Mouse (Mus musculus) ovary, postnatal 14 days (tissue): Measurements from ENCODE around the gene Mmel1.

ENCODE experiments used
- DNase-seq: peaks from one replicate; pipeline ENCODE4 v3.0.0; 2022; ENCODE audit warnings: low spot score

The Mmel1 gene

DNA sequence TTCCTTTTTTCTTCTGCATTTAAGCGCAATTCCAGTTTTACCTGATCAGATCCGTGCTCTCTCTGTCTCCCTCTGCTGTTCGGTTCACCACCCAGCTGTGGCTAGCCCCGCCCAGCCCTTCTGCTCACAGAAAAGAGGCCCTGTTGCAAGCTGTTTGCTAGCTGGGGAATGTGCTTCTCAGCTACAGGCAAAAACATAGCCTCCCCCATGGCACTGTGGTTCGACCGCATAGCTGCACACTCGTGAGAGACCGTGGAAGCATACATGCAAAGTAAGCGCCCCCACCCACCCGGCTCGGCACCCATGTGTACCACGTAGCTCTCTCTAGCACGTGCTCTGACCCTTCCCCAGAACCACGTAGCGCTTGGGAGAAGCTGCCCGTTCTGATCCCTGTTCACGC, 38.4 kb downstream of the Mmel1 start:
- peak; percentile 49 for DNase-seq

DNA sequence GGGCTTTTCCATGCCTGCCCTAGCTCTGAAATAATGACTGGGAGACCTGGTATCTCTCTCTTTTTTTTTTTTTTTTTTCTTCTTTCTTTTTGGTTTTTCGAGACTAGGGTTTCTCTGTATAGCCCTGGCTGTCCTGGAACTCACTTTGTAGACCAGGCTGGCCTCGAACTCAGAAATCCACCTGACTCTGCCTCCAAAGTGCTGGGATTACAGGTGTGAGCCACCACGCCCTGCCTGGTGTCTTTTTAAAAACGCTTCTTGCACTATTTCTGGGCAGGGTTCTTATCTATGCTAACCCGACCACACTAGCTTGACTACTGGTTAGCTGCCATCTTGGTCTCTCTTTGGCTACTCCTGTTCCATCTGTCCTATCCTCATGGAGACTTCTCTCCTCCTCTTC, 39.1 kb downstream of the Mmel1 start:
- DNase-seq: no peak

DNA sequence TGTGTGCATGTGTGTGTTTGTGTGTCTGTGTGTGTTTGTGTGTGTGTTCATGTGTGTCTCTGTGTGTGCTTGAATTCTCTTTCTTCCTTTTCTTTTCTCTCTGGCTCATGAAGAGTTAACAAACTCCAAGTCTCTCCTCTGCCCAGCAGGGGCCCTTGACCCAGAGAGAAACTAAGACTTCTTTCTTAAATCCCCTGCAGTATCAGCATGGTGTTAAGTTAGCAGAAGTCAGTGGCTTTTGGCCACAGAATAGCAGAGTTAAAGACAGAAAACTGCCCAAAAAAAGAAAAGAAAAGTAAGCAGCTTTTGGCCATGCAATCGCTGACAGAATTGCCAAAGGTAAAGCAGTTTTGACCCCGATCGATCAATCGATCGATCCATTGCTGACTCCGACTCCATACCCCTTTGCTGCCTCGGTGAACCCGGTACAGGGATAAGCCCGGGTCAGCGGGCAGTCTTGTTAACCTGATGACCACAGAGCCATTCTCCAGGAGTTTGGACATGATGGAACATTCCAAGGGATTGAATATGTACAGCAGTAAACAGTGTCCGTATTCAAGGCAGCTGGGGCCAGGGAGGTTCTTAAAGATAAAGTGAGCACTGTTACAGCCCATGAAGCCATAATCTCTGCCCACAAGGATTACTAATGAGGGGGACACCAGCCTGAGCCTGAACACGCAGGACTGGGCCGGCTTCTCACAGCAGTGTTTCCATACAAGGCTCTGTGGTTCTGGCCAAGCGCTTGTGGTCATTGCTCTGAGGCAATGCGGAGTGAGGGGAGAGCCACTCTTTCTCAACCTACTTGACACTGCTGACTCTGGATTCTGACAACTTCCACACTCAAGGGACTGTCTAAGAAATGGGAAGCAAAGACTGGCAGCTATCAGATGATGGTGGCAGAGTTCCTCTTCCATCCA, 41.5 kb downstream of the Mmel1 start:
- DNase-seq: no peak

DNA sequence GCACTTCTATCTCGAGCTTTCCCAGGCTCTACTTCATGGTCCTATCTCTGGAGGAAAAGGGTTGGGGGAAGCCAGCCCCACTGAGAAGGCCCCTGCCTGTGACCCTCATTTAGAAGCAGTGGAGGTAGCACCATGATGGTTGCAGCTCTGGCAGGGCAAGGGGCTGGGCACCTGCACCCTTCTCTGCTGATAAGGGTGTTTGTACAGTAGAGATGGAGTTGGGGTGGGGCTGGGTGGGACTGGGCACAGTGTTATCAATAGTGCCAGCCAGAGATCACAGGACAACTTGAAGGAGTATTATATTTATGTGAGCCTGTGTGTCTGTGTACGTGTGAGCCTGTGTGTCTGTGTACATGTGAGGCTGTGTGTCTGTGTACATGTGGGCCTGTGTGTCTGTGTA, 42.3 kb downstream of the Mmel1 start:
- DNase-seq: no peak

DNA sequence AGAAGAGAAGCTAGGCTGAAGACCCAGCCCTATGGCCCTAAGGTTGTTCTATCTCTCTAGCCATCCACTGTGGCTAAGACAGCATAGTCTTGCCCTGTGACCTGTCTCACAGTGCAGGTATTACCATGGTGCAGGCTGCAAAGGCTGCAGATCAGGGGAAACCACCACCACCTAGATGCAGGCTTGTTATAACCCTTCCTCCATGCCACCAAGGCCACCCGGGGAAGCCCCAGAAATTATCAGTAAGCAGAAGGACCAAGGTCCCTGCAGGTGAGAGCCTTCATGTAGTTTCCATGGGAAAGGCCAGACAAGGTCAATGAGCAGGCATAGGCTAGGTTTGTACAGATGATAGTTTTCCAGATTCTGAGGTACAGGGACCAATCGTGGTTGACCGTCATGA, 44.5 kb downstream of the Mmel1 start:
- no peak for DNase-seq

DNA sequence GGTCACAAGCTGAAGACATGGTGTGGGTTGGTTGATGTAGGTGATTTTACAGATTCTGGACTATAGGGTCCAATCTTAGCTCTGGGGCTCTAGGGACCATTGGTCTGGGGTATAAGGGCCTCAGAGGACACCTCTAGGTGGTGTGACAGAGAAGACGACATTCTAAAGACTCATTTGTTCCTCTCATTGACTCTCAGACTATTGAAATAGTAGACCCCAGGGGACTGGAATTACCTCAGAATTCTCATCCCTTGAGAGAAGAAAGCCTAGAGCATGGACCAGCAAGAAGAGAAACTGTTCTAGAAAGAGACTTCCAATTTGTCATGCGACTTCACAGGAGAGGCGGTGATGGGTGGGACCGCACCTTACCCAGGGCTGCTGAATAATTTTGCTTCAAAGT, 44.9 kb downstream of the Mmel1 start:
- DNase-seq: no peak

DNA sequence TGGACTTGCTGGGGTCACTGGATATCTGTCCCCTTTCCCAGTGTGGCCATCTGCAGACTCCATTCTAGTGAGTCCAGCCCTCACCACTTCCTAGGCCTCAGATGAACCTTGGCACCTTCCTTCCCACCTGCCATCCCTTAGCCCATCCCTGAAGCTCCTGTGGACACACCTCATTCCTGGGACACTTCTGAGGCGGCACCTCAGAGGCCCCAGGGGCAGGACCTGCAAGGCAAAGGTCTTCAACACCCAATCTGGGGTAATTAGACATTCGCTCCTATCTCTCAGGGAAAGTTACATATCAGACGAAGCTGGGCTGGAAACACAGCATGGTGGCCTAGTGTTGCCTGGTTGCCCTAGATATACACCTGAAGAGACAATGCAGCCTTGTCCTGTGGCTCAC, 45.3 kb downstream of the Mmel1 start:
- DNase-seq: no peak

DNA sequence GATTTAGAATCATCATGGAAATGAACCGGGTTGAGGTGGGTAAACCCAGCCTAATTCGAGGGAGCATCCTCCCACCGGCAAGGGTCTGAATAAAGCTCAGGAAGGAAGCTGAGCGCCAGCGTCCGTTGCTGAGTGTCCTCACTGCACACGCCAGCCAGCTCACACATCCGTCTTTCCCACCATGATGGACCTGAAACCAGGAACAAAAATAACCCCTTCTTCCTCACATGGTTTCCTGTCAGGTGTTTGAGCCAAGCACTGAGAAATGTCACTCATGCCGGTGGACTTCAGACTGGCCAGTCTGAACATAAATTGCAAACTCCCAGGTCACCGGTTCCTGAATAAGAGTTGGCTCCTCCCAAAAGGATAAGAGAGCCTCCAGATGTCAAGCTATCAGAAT, 45.9 kb downstream of the Mmel1 start:
- DNase-seq: no peak

DNA sequence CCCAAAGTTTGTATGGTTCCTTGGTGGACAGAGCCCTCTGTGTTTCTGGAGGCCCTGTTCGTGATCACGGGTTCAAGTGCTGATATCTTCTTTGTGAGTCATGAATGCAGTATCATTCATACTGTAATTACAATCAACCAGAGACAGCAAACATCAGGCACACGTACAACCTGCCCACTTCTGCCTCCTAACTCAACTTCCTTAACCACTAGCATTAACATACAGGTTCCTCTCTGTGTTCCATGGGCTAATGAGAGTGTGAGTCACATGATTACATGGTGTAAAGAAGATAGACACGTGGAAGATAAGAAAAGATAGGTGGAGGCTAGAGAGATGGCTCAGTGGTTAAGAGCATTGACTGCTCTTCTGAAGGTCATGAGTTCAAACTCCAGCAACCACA, 47.3 kb downstream of the Mmel1 start:
- no peak for DNase-seq

DNA sequence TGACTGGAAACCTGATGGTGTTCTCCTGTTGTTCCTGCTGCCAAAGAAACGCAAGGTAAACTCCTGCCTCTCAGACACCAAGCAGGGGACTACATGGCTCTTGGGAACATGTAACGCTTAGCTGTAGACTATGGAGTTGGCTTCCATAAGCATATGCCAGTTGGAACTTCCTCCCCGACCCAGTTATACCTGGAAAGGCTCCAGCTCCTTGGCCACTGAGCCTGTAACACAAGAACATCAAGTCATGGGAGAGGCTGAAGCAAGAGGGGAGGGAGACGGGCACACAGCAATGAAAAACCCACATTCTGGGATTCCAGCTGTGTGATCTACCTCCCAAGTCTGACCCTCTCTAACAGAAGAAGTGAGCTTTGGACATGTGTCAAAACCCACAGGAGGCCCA, 52.9 kb downstream of the Mmel1 start:
- no peak for DNase-seq

DNA sequence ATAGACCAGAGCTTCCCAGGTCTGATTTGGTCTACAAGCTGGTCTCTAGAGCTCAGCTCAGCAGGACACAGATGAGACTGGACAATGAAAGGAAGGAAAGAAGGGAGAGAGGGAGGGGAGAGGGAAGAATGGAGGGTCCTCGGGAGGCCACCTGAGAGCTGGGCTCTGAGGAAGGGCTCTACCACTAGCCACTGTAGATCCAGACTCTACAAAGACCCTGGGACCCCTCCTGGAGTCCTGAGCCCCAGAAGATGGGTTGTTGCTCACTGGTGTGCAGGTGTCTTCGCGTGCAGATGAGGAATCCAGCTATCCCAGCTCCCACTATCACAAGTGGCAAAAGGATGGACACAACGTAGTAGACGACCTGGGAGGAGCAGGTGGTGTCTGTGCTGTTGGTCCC, 53.5 kb downstream of the Mmel1 start:
- no peak for DNase-seq

DNA sequence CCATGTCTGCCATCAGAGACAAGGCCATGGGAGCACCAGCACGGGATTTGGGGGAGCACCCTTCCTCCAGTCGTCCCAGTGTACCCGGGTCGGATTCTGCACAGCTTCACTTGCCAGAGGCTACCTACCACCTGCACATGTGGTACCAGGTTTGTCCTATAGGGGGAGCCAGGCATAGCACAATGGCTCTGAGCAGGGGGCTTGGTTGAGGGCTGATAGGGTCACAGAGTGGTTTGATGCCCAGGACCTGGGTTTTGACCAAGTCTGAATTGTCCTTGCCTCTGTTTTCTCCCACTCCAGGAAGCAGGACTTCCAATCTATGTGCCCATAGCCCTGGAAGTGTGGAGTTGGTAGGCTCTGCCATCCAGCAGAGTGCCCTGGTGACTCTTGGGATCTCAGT, 56.0 kb downstream of the Mmel1 start:
- no peak for DNase-seq

DNA sequence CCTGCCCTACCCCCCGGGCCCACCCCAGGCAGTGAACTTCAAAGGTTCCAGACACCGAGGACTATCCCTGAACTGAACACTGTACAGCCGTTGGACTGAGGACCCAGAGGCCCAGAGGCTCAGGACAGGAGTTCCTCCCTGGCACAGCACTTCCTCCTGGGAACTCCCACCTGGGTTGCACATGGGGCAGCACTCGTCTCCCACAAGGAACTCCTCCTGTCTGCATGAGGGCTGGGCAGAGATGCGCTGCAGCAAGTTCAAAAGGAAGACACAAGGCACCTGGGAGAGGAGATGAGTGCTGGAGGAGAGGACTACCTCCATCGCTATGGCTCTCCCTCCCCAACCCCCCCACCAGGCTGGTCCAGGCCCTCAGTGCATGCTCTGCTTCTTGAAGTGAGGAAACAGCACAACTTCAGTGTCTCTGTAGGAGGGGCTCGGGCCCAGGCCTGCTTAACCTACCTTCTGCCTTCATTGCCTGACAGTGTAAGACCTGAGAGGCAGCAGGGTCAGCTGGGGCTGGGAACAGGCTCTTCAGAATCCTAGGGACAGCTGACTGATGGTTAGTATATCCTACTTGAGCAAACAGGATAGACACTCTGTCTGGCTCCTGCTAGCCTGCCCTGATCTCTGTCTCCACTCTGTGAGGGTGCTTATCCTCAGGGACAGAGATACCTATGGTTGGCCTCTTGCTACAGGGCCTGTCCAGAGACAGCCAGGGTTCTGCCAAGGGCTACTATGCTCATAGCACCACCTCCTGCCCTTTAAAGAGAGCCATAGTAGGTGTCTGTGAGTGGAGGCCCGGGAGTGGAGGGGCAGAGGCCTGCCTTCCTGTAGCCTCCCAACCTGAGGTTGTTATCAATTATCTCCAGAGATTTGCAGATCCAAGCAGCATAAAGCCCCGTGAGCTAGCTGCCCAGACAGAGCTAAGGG, 57.8 kb downstream of the Mmel1 start:
- DNase-seq: no peak

DNA sequence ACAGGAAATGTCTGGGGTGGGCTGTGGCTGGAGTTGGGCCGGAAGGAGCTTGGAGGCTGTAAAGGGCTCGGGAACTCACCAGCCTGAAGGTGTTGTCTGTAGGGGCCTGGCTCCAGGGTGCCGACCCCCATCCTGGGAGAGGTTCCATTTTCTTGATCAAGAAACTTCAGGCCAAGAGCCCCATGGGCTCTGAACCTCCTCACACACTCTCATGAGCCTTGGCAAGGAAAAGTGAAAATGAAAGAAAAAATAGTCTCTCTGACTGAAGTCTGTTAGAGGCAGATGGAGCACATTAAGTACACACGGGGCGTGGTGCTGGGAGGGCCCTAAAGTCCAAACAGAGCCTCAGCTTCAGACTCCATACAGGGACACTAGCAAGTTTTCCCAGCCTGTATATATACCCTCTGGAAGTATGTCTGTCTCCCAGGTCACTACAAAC, 58.5 kb downstream of the Mmel1 start:
- no peak for DNase-seq

DNA sequence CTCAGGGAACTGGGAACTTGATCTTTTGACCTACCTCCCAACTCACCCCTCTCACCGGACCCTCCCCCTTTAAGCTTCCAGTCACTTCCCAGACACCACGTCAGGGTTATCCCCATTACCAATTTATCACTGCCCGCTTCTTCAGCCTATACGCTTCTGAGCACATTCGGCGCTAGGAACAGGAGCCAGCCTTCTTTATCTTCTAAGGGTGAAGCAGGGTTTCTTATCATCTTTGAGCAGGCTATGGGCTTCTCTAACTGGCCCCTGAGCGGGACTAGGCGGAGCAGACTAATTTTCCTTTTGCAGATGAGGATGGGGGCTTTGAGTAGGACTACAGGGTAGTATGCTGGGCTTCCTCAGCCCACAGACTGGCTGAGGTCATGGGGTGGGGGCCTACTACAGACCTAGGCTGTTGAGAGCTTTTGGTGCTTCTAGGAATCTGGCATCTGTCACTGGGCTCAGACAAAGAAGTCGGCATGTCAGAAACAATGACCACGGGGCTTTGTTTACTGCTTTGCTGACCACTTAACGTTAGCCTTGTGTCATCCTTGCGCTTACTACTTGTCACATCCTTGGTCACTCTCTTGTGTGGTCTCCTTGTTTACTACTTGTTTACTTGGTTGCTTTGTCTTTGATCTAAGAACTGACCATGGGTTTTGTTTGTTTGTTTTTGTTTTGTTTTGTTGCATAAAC, 59.2 kb downstream of the Mmel1 start, which contains the start of gene Tnfrsf14:
Gene Tnfrsf14 (minus strand): TSS at position 169 of the 693 bp plus-strand sequence.
- no peak for DNase-seq

DNA sequence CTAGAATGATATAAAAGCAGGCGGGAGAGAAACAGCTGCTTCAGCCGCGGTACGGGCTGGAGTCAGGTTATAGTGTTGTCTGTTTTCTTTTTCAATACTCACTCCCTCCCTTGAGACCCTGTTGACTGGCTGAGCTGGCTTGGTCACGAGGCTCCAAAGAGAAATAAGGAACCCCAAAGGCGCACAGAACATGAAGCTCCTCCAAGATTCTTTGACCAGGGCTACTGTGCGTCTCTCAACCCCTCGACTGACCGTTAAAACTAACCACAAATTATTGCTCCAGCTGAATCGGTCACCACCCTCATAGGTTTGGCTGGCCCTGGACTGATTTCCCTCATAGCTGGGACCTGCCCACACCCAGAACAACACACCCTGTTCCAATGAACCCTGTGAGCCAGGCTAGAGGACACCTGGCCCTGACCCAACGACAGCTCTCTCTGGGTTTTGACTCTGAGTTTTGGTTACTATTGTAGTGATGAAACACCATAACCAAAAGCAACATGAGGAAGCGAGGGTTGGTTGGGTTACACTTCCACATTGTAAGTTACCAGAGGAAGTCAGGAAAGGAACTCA, 59.8 kb downstream of the Mmel1 start:
- no peak for DNase-seq

DNA sequence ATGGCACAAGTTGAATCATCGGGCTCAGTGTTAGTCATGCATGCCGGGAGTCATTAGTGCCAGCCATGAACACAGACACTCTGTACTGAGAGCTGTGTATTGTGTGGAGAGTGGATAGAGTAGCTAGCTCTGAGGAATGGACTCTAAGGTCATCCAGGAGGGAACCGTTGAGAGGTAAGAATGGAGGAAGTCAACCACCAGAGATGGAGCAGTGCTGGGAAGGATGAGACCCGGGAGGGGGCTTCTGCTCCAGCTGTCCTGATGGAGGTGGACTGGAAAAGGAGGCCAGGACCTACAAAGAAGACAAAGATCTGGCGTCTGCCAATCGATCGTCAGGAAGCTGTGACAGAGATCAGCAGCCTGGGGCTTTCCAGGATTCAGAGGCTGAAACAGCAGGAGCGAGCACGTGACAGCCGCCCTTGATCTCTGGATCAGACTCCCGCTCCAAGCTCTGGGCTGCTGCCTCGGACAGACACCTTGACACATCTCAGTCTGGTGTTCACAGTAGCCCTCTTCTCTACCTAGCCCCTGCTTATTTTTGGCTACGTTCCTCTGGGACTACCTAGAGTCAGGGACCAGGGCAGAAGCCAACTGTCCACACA, 64.0 kb downstream of the Mmel1 start:
- no peak for DNase-seq

DNA sequence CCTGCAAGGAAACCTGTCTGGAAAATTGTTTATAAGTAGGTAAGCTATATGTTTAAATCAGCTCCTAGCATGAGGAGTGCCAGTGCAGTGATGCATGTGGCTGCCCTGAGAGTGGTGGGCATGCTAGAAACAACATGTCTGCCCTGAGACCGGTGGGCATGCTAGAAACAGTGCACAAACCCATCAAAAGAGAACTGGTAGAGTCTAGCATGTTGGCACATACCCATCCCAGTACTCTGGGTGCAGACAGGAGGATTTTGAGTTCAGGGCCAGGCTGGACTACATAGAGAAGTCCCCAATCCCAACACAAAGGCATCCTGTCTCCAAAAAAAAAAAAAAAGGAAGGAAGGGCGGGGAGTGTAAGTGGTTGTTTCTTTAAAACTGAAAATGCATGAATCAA, 65.4 kb downstream of the Mmel1 start:
- no peak for DNase-seq

DNA sequence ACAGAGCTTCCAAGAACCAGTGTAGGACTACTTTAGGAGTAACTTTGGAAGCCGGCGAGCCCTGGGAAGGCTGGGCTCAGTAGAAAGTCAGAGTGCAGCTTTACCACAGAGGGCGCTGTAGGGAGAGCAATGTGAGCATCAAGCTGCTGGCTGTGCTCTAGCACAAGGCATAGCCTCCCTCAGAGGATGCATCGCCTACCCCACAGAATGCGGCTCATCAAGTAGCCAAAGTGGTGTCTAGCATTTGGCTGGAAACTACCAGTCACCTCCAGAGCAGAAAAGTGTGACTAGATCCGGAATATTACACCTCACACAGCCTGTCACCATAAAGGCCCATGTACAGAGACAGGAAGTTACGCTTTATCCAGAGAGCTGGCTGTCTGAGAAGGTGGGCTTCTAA, 66.4 kb downstream of the Mmel1 start:
- DNase-seq: no peak

DNA sequence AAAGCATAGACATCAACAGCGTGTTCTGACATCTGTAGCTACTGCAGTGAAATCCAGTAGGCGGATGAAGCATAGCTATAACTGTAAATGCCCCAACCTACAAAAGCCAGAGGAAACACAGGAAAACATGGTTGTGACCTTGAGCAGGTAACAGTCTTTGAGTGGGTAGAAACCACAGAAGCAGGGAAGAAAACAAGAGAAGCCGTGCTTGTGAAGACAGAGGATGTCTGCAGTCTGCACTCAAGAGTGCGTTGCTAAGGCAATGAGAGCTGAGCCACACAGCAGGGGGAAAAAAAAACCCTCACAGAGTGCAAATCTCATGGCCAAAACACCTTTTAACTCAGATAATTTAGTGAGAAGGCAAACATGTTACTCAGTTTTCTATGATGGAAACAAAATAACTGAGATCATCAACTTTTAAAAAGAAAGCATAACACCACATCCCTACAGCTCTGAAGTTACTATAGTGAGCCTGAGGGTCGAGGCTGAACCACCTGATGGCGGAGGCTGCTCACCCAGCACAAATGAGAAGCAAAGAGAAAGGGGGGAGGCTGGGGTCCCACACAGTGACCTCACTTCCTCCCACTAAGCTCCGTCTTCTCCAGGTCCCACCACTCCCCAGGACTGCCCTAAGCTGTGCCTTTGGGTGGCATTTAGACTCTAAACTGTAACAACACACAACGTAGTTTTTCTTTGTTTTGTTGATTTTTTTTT, 67.3 kb downstream of the Mmel1 start:
- no peak for DNase-seq

DNA sequence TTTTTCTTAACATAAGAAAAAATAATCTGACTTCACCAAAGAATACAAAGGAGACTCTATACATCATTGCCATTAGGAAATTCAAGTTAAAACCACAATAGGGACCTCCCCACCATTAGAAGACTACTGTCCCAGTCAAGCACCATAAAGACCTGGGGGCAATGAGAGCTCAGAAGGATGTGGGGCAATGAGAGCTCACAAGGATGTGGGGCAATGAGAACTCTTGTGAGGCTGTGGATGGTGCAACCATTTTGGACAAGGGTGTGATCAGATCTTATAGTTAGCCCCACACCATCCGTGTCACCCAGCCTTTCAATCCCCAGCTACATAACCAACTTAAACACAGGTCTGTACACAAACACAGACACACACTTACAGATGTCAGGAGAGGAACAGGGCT, 68.4 kb downstream of the Mmel1 start:
- DNase-seq: no peak
